ENCODE assay signal across 19 mouse cellular contexts in genomic region chr1:179592143-179592542, GRCm38 (mm10). TPM values are rescaled to one million over a fixed set of nuclear protein-coding genes. Genes with fewer than 3 reads are reported as not detected.
DNase-seq lines count a peak whose midpoint lies in the region; TF ChIP-seq lines count a peak whose summit lies in the region.
"Had no signal": no experiment of that assay in that cellular context is flagged by ENCODE, and none has a peak within 500 bp of the region (broad histone marks: within the 10 kb centered on the region; RNA-seq: fewer than 3 reads in every experiment).

No protein-coding gene starts in this region.

- DNase-seq in cerebellum, postnatal 10 days = peak; percentile 46 to 59
- DNase-seq in cerebellum, postnatal 4 days (ENCODE audit: low spot score in 2 of 2) = no peak
- peak; percentile 33 to 34 for DNase-seq in cerebellum, postnatal 36 days
- no peak for DNase-seq in cerebellum, adult 11 months
- DNase-seq in gastrocnemius, adult 2 months = no peak
- no peak for DNase-seq in gastrocnemius, postnatal 4 days (ENCODE audit: low spot score in 2 of 2)
- DNase-seq in natural killer cell, adult 2 months (ENCODE audit: low spot score in 2 of 2) = no peak
- DNase-seq: adrenal gland, adult 2 months; adrenal gland, postnatal 14 days; gastrocnemius, postnatal 10 days; gastrocnemius, postnatal 36 days; heart, adult 11 months; kidney, adult 2 months had no signal

- H3K4me3 ChIP-seq in gastrocnemius, adult 2 months = peak overlapping the region; percentile 20; the same call in 1 of the 2 replicates
- no peak overlapping the region for H3K4me3 ChIP-seq in small intestine, adult 2 months (ENCODE audit: low read depth, low read length)
- H3K4me3 ChIP-seq: embryonic facial prominence, embryonic 12.5 days; embryonic facial prominence, embryonic 15.5 days; forebrain, embryonic 12.5 days; hindbrain, embryonic 12.5 days; hindbrain, embryonic 15.5 days had no signal

- H3K4me1 ChIP-seq in small intestine, adult 2 months (ENCODE audit: control insufficient read depth, insufficient read depth, insufficient read length, low read length) = peaks cover 38% of the 10 kb centered on the region
- H3K4me1 ChIP-seq: forebrain, embryonic 12.5 days had no signal

- intact Hi-C loops in gastrocnemius, adult 2 months (cut with DNase I) = no loop called here

- no peak for TF ChIP-seq CTCF in gastrocnemius, adult 2 months (IDR thresholded peaks at IDR 0.05)
- no peak for TF ChIP-seq CTCF in small intestine, adult 2 months (IDR thresholded peaks at IDR 0.05; ENCODE audit: extremely low read depth, insufficient read length, insufficient replicate concordance, low read depth, low read length)

- 94% methylated on average over 2 of the region's 2 CpGs for WGBS in small intestine, adult 2 months

- H3K27ac ChIP-seq in gastrocnemius, adult 2 months = peak overlapping the region; percentile 70
- H3K27ac ChIP-seq in small intestine, adult 2 months (ENCODE audit: insufficient read depth, low read depth, low read length) = peak overlapping the region; percentile 68
- H3K27ac ChIP-seq: embryonic facial prominence, embryonic 12.5 days; embryonic facial prominence, embryonic 15.5 days; forebrain, embryonic 12.5 days; hindbrain, embryonic 12.5 days; hindbrain, embryonic 15.5 days had no signal

- no peak for TF ChIP-seq POLR2A in small intestine, adult 2 months (IDR thresholded peaks at IDR 0.05; ENCODE audit: low read depth, low read length)

- no peaks in the 10 kb centered on the region for H3K36me3 ChIP-seq in small intestine, adult 2 months (ENCODE audit: control insufficient read depth, insufficient read depth, low read length)

- no peaks in the 10 kb centered on the region for H3K27me3 ChIP-seq in small intestine, adult 2 months (ENCODE audit: control insufficient read depth, insufficient read depth, low read length)
- H3K27me3 ChIP-seq: embryonic facial prominence, embryonic 12.5 days; embryonic facial prominence, embryonic 15.5 days; forebrain, embryonic 12.5 days; hindbrain, embryonic 12.5 days; hindbrain, embryonic 15.5 days had no signal

RNA-seq across cellular contexts. Expression of gene Cnst, which starts 46.0 kb away (rescaled TPM):
- 10 to 100 TPM; 34.7 to 40.0 TPM for total RNA-seq in gastrocnemius, adult 2 months (2021)
- 10 to 100 TPM; 33.5 to 36.4 TPM for total RNA-seq in gastrocnemius, postnatal 4 days (2021)
- polyA plus RNA-seq in small intestine, adult 2 months (2012; rRNA removed) = 7.8 and 12.7 TPM in 2 replicates

RNA-seq across cellular contexts. Expression of gene Tfb2m, which starts 46.1 kb away (rescaled TPM):
- 10 to 100 TPM; 39.8 to 41.5 TPM for total RNA-seq in gastrocnemius, adult 2 months (2021)
- total RNA-seq in gastrocnemius, postnatal 4 days (2021) = 10 to 100 TPM; 16.1 to 19.5 TPM
- 2.1 and 2.7 TPM in 2 replicates for polyA plus RNA-seq in small intestine, adult 2 months (2012; rRNA removed)

Comparison
In these comparisons a context has a peak if more than half of its experiments do, and no peak if none do; other contexts are left out.
1. DNase-seq: peak in cerebellum, postnatal 10 days (2 of 2) and cerebellum, postnatal 36 days (2 of 2); none in cerebellum, postnatal 4 days (0 of 2), cerebellum, adult 11 months (single experiment), gastrocnemius, adult 2 months (single experiment), gastrocnemius, postnatal 4 days (0 of 2) and natural killer cell, adult 2 months (0 of 2).